Mouse (Mus musculus): ENCODE data around the gene Man2a1. TPM values are rescaled to one million over a fixed set of nuclear protein-coding genes. Genes with fewer than 3 reads are reported as not detected.

Man2a1 gene
- polyA plus RNA-seq, 1 experiment: 1.2 TPM

DNA sequence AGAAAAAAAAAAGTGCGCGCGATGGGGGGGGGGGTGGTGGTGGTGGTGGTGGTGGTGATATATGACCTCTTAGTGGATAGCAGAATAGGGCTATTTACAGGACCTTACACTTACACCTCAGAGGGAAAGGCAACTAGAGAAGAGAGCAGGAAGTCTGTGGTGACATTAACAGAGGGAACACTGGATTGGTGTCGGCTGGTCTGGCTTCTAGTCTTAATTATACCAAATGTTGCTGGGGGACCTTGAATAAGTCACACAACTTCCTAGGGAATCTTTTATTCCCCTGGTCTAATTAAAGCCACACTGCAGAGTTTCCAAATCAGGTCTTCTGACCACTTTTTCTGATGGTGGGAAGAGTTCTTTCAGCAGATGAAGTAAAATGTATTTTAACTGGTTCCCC is 163.0 kb downstream of the Man2a1 start:
- TF ChIP-seq FLI1 (IDR thresholded peaks at IDR 0.05; ENCODE audit: low read length) (no peak), GATA1 (IDR thresholded peaks at IDR 0.05; ENCODE audit: borderline replicate concordance, low read length) (no peak)
- Histone ChIP-seq H3K36me3 (replicated peaks; ENCODE audit: low read length) (no peaks in the 10 kb centered on the region), H3K27me3 (replicated peaks) (no peaks in the 10 kb centered on the region), H3K9me3 (no peaks in the 10 kb centered on the region; the same call in 1 of the 2 replicates), H3K4me3 (replicated peaks) (no peak overlapping the region), H3K4me1 (no peaks in the 10 kb centered on the region)

DNA sequence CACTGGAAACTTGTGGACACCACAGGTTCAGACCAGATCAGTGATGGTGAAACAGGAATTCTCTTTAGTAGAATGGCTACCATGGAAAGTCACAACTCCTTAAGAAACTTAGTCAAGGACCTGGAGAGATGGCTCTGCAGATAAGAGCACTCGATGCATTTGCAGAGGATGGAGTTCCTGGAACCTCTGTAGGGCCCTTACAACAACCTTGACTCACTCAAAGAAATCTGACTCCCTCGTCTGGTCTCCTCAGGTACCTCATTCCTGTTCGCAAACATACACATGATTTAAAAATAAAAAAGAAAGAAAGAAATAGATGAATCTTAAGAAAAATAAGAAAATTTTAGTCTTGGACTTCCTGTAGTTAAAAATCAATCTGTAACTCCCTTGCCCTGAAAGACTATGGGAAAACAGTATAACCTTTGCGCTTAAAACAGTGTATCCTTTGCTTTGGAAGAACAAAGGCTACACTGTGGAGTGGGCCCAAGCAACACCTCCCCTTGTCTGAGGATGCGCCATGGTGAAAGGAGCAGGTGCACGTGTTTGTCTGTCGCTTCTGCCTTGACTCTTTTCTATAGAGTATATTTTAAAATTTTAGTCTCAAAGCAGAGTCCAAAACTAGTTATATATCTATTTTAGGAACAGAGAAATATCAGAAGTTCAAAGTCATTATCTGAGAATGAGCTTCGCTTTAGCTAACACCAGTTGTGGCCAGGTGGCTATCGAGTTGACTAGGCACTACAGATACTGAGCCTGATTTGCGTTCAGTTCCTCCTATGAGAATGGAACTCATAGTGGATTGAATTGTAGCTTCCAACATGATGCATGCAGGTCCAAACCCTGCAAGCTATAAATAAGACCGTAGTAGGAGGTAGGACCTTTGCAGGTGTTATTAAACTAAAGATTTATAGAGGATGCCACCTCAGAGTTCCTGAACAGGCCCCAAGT is 163.9 kb downstream of the Man2a1 start:
- no peaks in the 10 kb centered on the region for H3K27me3 ChIP-seq (replicated peaks)
- no peaks in the 10 kb centered on the region for H3K36me3 ChIP-seq (replicated peaks; ENCODE audit: low read length)
- H3K4me3 ChIP-seq (replicated peaks): no peak overlapping the region
- no peaks in the 10 kb centered on the region for H3K4me1 ChIP-seq
- no peaks in the 10 kb centered on the region for H3K9me3 ChIP-seq
- TF ChIP-seq GATA1 (IDR thresholded peaks at IDR 0.05; ENCODE audit: borderline replicate concordance, low read length) (no peak), FLI1 (IDR thresholded peaks at IDR 0.05; ENCODE audit: low read length) (no peak)

DNA sequence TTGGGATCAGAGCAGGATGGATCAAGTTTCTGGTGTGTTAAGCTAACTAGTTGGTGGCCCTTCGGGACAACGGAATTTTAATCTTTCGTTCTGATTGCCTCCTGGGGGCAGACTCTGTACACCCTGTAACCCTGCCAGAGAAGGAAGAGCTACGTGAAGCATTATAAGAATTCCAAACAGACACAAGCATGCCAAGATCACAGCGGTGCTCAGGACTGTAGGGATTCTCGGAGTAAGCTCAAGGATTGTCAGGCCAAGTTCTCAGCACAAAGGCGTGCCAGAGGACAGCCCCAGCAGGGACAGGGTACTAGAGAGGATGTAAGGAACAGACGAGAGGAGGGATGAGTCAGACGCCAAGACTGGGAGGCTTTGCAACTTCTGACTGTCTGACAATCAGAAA is 164.8 kb downstream of the Man2a1 start:
- H3K27me3 ChIP-seq (replicated peaks): no peaks in the 10 kb centered on the region
- TF ChIP-seq FLI1 (IDR thresholded peaks at IDR 0.05; ENCODE audit: low read length) (no peak), GATA1 (IDR thresholded peaks at IDR 0.05; ENCODE audit: borderline replicate concordance, low read length) (no peak)
- H3K36me3 ChIP-seq (replicated peaks; ENCODE audit: low read length): no peaks in the 10 kb centered on the region
- H3K4me1 ChIP-seq: no peaks in the 10 kb centered on the region
- H3K4me3 ChIP-seq (replicated peaks): no peak overlapping the region
- no peaks in the 10 kb centered on the region for H3K9me3 ChIP-seq

DNA sequence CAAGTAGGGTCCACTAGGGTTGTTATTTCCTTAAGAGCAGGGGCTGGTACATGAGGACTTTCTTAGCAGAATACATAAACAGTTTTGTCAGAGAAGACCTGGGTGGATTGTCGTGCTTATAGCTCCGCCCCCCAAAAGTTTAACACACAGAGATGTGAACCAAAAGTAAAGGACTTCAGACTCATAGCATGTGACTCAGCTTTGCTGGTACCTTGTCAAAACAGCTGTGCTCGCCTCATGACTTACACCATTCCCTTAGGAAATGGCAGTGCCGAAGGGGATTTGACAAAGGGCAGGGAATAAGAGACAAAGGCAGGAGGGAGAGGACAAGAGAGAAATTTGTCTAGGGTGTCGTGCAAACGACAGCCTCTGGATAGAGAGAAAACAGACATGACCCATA is 166.0 kb downstream of the Man2a1 start:
- TF ChIP-seq FLI1 (IDR thresholded peaks at IDR 0.05; ENCODE audit: low read length): no peak
- no peak for TF ChIP-seq GATA1 (IDR thresholded peaks at IDR 0.05; ENCODE audit: borderline replicate concordance, low read length)
- Histone ChIP-seq H3K4me3 (replicated peaks) (no peak overlapping the region), H3K9me3 (no peaks in the 10 kb centered on the region), H3K4me1 (no peaks in the 10 kb centered on the region), H3K36me3 (replicated peaks; ENCODE audit: low read length) (no peaks in the 10 kb centered on the region), H3K27me3 (replicated peaks) (no peaks in the 10 kb centered on the region)

DNA sequence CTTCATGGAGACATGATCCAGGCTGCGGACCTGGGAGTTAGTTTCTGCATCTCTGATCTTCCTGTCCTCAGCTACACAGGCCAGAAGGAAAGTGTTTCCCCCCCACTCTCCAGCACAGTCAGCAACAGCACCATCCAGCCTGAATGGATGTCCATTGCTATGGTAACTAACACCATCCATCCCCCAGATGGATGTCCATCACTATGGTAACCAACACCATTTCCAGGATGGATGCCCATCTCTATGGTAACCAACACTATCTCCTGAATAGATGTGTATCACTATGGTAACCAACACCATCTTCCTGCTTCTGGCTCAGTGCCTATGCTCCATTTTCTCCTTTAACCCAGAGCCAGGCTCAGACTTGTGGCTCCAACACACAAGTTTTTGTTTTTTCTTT is 169.7 kb downstream of the Man2a1 start:
- Histone ChIP-seq H3K4me1 (no peaks in the 10 kb centered on the region), H3K27me3 (replicated peaks) (peaks cover 2% of the 10 kb centered on the region), H3K9me3 (no peaks in the 10 kb centered on the region), H3K4me3 (replicated peaks) (no peak overlapping the region), H3K36me3 (replicated peaks; ENCODE audit: low read length) (no peaks in the 10 kb centered on the region)
- TF ChIP-seq GATA1 (IDR thresholded peaks at IDR 0.05; ENCODE audit: borderline replicate concordance, low read length) (no peak), FLI1 (IDR thresholded peaks at IDR 0.05; ENCODE audit: low read length) (no peak)

DNA sequence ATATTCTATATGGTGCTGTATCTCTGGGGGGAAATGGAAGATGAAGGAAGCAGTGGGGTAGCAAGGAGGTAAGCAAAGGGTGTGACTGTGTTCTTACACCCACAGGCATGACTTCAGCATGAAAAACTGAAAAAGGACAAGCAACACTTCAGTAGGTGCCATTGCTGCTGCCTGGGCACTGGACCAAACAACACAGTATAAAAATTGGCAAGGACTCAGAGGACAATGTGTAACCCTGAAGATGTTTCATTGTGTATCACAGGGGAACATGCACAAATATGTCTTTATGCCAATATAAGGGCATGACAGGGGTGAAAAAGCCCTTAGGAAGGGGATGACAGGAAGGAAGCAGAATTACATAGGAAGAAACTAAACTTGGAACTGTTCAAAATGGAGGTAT is 172.1 kb downstream of the Man2a1 start:
- no peaks in the 10 kb centered on the region for H3K4me1 ChIP-seq

DNA sequence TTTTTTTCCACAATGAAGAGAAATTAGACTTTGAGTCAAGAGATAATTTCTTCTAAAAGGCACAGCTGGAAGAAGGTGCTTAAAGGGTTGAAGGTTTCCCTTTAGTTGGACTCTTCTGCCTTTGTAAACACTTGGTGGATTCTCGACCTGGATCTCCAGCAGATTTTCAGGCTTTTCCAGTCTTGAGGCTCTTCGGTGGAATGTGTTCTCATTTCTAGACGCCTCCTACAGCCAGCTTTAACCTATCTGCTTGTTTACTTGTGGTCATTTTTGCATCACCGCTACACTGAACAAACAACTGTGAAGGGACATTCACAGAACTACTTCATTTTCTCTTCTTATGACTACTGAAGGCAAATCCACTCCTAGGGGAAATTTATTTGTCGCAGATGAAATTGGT is 173.7 kb downstream of the Man2a1 start:
- H3K27me3 ChIP-seq (replicated peaks): peaks cover 2% of the 10 kb centered on the region

More for the DNA sequence above, 172.1 kb downstream of the Man2a1 start:
- no peak for TF ChIP-seq GATA1 (IDR thresholded peaks at IDR 0.05; ENCODE audit: borderline replicate concordance, low read length)
- TF ChIP-seq FLI1 (IDR thresholded peaks at IDR 0.05; ENCODE audit: low read length): no peak
- Histone ChIP-seq H3K27me3 (replicated peaks) (peaks cover 2% of the 10 kb centered on the region), H3K9me3 (no peaks in the 10 kb centered on the region), H3K4me3 (replicated peaks) (no peak overlapping the region), H3K36me3 (replicated peaks; ENCODE audit: low read length) (no peaks in the 10 kb centered on the region)

DNA sequence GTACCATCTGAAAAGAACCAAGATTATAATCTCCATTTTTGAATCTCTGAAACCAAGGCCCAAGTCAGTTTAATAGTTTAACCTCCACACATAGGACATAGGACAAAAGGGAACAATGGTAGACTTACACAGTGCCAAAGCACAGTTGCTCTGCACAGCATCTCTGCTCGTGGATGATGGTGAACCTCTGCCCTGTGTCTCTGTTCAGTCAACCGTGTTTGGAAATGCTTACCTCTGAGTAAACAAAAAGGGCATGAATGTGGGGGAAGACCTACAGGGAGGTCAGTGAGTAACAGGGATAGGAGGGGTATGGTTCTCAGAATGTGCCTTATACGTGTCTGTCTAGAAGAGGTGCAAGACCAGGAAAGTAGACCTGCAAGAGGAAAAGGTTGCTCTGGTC is 177.8 kb downstream of the Man2a1 start:
- Histone ChIP-seq H3K9me3 (peaks cover 4% of the 10 kb centered on the region; the same call in 1 of the 2 replicates), H3K27me3 (replicated peaks) (peaks cover 6% of the 10 kb centered on the region), H3K36me3 (replicated peaks; ENCODE audit: low read length) (no peaks in the 10 kb centered on the region), H3K4me1 (no peaks in the 10 kb centered on the region; the same call in 1 of the 2 replicates), H3K4me3 (replicated peaks) (no peak overlapping the region)
- no peak for TF ChIP-seq FLI1 (IDR thresholded peaks at IDR 0.05; ENCODE audit: low read length)
- TF ChIP-seq GATA1 (IDR thresholded peaks at IDR 0.05; ENCODE audit: borderline replicate concordance, low read length): no peak

More for the DNA sequence above, 173.7 kb downstream of the Man2a1 start:
- no peak for TF ChIP-seq FLI1 (IDR thresholded peaks at IDR 0.05; ENCODE audit: low read length)
- TF ChIP-seq GATA1 (IDR thresholded peaks at IDR 0.05; ENCODE audit: borderline replicate concordance, low read length): no peak
- peaks cover 4% of the 10 kb centered on the region; the same call in 1 of the 2 replicates for H3K9me3 ChIP-seq
- no peak overlapping the region for H3K4me3 ChIP-seq (replicated peaks)
- H3K36me3 ChIP-seq (replicated peaks; ENCODE audit: low read length): no peaks in the 10 kb centered on the region
- no peaks in the 10 kb centered on the region for H3K4me1 ChIP-seq

DNA sequence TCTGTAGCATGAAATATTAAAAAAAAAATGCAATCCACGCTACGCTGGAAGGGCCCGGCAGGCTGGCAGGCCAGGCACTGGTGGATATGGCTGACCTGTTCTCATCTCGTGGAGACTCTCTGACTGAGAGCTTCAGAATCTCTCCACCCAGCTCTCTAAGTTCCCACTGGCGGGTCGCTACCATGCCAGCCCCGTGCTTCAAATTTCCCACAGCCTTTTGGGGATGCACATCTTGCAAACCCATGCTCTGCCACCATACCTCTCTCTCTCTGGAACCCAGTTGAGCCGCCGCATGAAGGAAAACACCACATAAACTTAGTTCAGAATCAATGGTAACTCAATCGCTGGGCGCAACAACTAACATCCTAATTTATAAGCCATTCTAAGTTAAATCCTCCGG is 178.2 kb downstream of the Man2a1 start:
- peaks cover 4% of the 10 kb centered on the region; the same call in 1 of the 2 replicates for H3K9me3 ChIP-seq
- H3K4me1 ChIP-seq: no peaks in the 10 kb centered on the region; the same call in 1 of the 2 replicates
- no peak overlapping the region for H3K4me3 ChIP-seq (replicated peaks)
- no peaks in the 10 kb centered on the region for H3K36me3 ChIP-seq (replicated peaks; ENCODE audit: low read length)
- H3K27me3 ChIP-seq (replicated peaks): peaks cover 5% of the 10 kb centered on the region
- no peak for TF ChIP-seq GATA1 (IDR thresholded peaks at IDR 0.05; ENCODE audit: borderline replicate concordance, low read length)
- no peak for TF ChIP-seq FLI1 (IDR thresholded peaks at IDR 0.05; ENCODE audit: low read length)

Data from megakaryocyte, embryonic 14.5 days (primary cell).